Mouse (Mus musculus) fat pad, adult 2 months (tissue): ENCODE data around the gene Aff3.
A peak's percentile ranks its signal among the peaks of the same experiment; 100 is the strongest.

Experiments
- DNase-seq: peaks from one replicate; pipeline ENCODE4 v3.0.0-alpha.2; 2011; ENCODE audit warnings: low read depth, low spot score; ENCODE audit errors: extremely low read depth

Aff3 gene

DNA sequence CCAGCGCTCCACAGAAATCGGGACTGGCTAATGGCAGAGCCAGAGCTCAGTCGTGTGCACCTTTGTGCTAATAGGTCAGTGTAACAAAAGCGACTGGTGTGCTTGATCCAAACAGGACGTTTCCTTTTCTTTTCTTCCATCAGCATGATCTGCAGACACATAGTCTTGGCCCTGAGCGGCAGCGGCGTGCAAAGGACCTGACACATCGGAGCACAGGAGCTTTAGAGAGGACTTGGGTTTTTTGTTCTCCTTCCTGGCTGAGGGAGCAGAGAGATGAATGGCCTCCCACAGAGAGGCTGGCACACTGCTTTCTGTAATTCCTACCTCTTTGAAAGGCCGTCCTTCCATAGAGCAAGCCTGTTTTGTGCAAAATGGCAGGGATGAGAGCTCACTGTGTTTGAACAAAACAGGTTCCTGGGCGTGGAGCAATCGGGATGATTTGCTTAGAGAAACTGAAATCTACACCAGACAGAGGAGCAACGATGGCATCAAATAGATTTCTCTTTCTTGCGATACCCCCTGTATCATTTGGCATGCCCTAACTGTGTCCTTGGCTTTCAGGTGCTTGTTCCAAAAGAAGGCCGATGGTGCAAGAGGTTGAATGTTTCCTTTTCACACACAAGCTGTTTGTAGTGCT, 466.2 kb downstream of the Aff3 start:
- no peak for DNase-seq

DNA sequence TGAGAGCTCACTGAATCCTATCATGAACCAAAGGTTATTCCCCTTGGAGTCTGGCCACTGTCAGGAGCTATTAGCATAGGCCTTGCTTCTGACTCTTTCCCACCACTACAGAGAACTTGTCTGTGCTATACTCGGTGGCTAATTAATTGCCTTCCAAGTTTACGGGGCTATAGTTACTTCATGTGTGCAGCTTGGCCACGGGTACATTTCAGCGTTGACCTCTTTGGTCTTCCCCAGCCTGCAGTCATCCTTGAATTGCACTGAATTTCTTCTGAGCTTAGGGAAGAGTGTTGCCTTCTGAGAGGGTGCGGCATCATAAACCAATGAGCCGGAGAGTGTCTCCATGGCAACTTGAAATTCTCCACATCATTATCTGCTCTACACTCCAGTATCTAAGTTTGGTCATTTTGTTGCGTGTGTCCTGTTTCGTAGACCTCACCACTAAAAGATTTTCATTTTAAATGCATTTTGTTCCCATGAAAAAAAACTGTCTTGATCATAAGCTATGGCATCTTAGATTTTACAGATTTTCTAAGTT, 467.5 kb downstream of the Aff3 start:
- DNase-seq = no peak

DNA sequence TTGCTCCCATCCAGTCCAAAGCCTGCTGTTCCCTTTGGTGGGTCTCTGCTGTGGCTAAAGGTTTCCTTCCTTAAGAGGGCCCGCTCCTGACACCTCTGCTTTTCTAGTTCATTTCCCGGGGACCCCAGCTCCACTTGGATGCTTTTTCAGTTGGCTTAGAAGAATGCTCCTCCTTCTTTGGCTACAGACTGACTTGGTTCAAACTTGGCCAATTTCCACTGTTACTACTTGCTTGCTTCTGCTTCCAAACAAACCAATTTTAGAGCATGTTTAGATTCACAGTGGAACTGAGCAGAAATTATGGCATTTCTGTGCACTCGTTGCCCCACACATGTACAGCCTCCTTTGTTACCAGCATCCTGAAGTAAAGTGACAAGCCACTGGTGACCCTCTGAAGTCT, 469.0 kb downstream of the Aff3 start:
- DNase-seq = no peak

DNA sequence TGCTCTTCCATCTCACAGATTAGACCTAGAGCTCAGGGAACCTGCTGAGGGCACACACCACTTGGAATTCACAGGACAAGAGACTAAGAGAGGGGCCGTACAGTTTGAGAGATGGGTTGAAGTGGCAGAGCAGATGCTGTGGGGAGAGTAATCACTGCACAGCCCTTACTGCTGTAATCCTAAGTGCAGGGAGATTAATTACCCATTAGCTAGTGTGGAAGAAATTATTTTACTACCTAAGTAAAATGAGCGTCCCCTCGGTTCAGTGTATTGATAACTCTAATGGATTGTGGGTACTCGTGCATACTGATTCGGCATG, 478.6 kb downstream of the Aff3 start:
- DNase-seq = no peak

DNA sequence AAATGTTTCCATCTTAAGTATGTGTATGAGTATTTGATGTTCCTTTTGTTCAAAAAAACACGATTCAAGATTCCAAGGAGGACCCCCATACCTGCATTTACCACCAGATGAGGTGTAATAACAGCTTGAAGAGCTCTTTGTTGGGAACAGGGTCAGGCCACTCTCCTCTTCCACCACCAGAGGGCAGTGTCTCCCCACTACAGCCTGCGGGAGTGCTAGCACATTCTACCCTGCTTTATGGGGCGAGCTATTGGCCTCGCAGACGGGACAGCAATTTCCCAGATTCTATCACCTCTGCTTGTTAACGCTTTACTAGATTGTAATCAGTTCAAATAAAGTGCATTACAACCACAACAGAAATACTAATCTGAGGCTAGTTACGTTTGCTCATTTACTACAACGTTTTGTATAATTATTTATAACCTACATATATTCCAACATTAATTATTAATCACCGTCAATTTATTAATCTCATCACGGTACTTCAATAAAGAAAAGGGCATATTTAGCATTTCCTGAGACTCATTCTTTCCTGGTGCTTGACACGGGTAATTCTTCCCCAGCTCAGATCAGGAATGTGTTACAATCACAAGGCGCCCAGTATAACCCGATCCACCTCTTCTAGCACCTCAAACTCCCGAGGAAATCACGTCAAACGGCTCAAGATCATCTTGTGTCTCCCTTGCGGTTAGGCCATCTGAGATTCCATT, 479.1 kb downstream of the Aff3 start:
- no peak for DNase-seq

DNA sequence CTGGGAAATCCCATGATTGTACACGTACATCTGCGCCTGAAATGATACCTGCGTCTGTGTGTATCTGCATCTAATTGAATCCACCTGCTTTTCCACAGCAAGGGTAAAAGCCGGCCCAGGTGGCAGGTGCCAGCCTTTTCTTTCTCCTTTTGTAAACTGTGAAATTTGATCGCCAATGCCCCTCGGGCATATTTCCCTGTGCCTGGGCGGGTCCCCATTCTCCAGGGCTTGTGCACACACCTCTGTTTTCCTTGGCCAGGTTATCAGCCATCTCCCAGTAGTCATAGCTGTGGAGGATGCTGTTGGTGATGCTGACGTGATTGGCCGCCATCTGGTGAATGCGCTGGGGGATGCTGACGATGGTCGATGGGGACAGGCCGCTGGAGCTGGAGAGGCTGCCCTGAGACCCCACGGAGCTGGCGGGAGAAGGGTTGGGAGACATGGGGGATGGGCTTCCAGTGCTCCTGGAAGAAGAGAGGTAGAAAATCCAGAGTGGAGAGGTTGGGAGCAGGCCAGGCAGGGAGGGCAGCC, 483.7 kb downstream of the Aff3 start:
- no peak for DNase-seq

DNA sequence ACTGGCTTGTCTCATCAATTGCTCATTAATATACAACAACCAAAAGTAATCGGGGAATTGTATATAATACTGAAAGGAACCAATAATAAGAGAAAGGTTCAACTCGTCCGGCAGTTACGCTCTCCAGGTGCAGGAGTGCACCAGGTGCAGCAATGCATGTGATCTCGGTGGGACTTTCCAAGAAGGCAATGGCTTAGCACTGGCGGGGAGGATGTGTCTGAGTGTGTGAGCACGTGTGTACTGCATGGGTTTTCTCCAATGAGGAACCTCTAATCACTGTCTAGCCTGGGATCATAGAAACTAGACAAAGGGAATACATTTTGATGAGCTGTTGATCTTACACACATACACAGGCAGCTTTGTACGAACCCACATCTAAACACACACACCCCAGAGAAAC, 485.8 kb downstream of the Aff3 start:
- no peak for DNase-seq

DNA sequence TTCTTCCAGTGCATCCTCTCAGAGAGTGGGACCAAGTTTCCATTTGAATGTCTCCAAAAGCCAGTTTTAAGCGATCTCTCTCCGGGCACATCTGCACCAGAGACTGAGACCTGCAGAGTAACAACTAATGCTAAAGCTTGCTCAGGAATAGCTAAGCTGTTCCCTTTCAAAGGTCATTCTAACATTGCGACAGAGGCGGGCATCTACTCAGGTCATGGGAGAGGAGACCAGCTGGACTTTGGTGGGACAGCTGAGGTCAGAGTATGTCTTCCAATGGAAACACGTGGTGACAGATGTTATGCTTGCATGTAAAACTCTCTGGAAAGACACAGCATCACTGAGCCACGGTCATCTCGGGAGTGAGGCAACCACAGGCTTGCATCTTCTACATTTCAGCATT, 488.7 kb downstream of the Aff3 start:
- DNase-seq = no peak

DNA sequence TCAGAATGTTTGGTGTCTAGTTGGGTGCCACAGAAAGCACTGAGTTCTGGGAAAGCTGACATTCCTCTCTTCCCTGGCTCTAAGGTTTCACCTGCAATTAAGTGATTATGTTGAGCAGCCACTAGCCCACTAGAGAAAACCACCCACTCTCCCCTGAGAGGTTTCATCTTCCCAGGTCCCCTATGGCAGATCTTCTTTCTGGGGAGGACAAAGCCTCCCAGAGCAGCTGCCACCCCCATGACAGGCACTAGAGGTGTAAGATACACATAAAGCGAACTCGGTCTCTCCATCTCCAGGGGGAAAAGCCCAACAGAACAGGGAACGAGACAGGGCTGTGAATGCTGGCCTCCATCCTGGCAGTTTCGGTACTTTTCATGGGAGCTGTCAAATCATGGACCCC, 492.9 kb downstream of the Aff3 start:
- DNase-seq = no peak

DNA sequence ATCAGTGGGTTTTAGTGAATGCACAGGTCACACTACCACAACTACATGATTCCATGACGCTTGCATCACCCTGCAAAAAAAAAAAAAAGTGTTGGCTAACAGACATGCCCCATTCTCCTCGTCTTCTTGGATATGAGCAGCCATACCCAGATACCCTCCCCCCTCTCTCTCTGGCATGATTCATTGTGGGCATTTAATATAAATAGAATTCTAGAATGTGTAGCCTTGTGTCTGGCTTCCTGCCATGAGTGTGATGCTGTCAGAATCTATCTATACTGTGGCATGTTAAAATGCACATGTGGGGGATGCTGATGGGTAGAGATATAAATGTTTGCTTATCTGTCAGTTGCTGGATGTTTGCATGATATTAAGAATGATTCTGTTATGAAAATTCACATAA, 499.1 kb downstream of the Aff3 start:
- no peak for DNase-seq

DNA sequence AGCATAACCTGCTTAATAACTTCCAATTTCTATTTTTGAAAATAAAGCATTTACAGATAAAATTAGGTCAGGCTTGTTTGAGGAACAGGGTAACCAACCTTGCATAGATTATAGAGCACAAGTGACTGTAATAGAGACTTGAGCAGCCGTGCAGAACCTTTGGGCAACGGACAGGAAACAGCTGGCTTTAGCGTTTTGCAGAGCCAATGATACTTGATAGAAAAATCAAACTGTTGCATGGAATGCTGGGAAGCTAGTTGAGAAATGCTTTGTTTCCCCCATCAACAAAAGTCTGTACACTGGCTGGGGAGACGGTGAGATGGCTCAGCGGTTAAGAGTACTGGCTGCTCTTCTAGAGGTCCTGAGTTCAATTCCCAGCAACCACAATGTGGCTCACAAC, 514.7 kb downstream of the Aff3 start:
- DNase-seq = no peak

DNA sequence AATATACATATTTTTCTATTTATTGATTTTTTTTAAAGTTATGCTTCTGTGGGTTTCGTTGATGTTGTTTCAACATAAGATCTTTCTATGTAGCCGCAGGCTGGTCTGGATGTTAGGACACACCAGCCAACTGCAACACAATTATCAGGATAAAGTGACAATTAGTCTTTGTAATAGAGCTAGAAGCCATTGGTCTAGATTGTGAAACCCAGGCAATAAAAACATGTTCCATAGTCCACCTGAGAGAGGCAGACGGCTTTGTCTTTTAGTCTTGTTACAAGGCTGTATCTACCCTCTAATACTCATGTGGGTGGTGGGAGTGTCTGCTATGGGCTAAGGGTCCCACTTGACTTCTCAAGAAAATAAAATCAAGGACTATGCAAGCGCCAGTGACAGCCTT, 518.7 kb downstream of the Aff3 start:
- DNase-seq = peak; percentile 31

DNA sequence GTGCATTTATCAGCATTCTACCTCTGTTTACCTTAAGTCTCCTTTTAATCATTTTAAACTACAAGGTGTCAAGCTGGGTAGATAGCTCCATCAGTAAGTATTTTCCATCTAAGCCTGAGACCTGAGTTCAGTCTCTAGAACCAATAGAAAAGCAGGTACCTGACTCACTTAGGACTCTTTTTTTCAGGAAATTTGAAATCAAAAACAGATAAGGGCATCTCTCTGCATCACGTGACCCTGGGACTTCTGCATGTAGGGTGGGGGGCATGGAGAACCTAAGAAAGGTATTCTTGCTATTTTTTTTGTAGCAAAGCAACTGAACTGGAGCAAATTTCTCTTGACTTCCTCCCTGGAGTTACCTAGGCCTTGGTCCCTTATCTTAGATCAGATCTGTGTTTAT, 523.4 kb downstream of the Aff3 start:
- no peak for DNase-seq

DNA sequence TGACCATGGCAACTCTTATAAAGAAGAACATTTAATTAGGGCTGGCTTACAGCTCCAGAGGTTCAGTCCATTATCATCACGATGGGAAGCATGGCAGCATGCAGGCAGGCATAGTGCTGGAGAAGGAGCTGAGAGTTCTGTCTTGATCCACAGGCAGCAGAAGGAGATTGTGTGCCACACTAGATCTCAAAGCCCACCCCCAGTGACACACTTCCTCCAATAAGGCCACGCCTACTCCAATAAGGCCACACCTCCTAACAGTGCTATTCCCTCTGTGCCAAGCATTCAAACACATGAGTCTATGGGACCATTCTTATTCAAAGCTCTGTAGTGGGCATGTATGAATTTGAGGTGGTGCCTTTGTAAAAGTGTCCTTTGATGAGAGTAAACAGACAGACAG, 523.8 kb downstream of the Aff3 start:
- no peak for DNase-seq

DNA sequence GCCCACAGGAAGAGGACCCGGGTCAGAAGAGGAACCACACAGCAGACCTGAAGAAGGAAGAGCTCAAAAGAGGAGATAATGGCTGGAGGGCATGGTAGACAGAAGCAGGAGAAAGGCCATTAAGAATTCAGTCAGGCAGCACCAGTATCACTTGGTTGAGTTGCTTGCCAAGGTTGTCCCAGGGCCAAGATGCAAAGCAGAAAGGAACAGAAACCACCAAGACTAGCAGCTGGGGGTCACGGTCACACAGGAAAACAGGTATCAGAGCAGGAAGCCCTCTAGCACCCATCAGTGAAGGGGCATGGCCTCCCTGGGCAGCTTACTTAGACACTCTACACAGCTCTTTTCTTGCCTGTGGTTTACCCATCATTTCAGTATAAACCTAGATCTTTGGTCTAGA, 525.4 kb downstream of the Aff3 start:
- no peak for DNase-seq

DNA sequence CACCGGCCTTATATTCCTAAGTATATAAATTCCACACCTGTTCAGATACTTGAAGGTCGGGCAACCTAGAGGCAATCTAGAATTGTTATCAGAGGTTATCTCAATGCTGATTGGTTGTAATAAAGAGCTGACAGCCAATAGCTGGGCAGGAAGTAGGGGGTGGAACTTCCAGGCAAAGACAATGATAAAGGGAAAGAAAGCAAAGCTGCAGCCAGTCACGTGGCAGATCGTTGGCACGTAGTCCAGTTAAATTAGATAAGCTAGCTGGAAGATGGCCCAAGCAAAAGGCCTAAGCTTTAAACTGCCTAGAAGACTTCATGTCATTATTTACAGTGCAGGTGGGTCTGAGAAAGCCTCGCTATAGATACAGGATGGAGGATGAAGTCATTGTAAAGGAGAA, 531.8 kb downstream of the Aff3 start:
- DNase-seq = no peak

DNA sequence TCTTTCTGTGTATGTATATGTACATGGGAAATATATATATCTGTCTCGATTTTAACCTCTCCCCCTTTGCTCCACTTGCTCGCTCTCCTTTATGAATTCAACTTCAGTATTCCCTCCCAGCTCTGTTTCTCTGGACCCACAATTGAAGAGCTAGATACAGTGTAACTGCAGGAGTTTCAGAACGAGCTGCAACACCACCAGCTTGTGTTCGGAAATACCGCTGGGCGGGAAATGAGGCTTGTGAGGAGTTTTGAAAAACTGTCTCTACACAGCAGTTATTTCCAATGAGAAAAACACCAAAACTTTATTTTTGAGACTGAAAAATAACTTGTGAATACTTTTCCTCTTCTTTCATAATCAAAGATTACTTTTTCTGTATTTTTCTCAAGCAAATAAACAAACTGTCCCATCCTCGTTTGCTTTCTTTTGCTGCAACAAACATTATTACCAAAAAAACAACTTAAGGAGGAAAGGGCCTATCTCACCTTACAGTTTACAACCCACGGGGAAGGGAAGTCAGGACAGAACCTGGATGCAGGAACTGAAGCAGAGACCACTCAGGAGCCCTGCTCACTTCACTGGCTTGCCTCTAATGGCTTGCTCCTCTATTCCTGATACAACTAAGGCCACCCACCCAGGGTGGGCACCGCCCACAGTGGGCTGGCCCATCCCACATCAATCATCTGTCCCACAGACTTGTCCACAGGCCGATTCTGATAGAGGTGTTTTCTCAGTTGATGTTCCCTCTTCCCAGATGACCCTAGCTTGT, 533.9 kb downstream of the Aff3 start:
- no peak for DNase-seq

DNA sequence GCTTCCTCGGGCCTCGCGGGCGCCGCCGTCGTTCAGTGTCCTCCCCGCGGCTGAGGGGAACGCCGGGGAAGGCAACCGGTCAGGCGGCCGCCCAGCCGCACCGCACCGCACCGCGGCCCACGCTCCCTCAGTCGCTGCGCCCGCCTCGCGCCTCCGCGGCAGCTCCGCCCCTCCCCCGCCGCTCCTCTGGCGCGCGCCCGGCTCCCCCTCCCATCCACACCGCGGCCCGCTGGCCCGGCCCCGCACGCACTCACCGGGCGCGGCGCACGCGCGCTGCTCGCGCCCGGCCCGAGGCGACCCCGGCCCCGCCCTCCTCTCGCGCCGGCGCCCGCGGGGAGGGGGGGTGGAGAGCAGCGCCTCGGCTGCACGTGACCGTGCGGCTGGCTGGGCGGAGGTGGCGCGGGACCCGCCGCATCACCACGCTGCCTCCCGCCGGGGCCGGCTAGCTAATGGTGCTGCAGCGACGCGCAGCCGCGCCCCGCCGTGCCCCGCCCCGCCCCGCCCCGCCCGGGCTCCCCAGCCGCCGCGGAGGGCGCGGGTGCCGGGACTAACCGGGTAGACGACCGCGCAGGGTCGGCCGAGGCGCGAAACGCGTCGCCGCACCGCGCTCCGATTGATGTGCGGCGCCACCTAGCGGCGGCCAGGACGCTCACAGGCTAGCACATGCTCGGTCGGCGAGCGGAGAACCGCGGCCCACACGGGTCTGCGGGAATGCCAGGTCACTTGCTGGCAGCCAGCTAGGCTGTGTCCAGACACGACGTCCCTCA, 535.1 kb downstream of the Aff3 start, which contains the start of gene Rev1:
TSS of gene Rev1 (minus strand) at position 301 of the 767 bp plus-strand sequence.
- DNase-seq = no peak

DNA sequence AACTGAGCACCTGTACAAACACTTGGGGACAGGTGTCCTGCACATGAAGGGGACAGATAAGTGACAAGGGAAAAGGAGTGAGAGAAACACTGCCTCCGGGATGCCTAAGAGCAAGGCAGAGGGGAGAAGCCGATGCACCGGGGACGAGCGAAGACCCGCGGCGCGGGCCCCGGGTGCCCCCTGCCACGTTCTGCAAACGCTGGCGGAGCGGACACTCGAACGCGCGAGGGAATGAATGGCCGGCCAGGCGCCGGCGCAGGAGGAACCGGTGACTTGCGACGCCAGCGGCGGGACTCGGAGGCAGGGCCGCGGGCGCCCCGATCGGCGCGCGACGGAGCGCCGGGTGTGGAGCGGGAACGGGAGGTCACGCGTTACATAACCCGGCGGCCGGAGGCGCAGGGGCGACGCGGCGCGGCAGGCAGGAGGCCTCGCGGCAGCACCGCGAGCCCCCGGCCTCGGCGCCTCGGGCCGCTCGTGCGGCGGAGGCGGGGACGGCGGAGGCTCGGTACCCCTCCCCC, 535.8 kb downstream of the Aff3 start:
- no peak for DNase-seq
